Mouse (Mus musculus): ENCODE measurements around the gene Tmem50a.

- TF ChIP-seq POLR2A (IDR thresholded peaks at IDR 0.05; ENCODE audit: insufficient read length, low read depth): peak; percentile 33
- no peak for TF ChIP-seq USF1 (IDR thresholded peaks at IDR 0.05; ENCODE audit: low read depth)
- TF ChIP-seq MYOG (IDR thresholded peaks at IDR 0.05; ENCODE audit: control insufficient read depth in 1 of 3, insufficient read depth in 1 of 3, insufficient read length in 2 of 3, low read depth in 2 of 3): no peak
- no peak for TF ChIP-seq POLR2AphosphoS2 (IDR thresholded peaks at IDR 0.05; ENCODE audit: insufficient read length, low read depth)
- no peak for TF ChIP-seq MAX (IDR thresholded peaks at IDR 0.05; ENCODE audit: low read depth)
- no peak for TF ChIP-seq MYOD1 (IDR thresholded peaks at IDR 0.05; ENCODE audit: control insufficient read depth in 1 of 3, insufficient read length in 2 of 3, low read depth in 2 of 3)
- TF ChIP-seq TCF12 (IDR thresholded peaks at IDR 0.05; ENCODE audit: insufficient read depth, poor library complexity, severe bottlenecking): no peak
- no peak for TF ChIP-seq E2F4 (IDR thresholded peaks at IDR 0.05; ENCODE audit: insufficient read depth)
- no peak for TF ChIP-seq TCF3 (IDR thresholded peaks at IDR 0.05; ENCODE audit: insufficient read length, low read depth)
- TF ChIP-seq REST (IDR thresholded peaks at IDR 0.05; ENCODE audit: insufficient read depth, insufficient read length): no peak
- TF ChIP-seq CEBPB (IDR thresholded peaks at IDR 0.05; ENCODE audit: insufficient read depth, poor library complexity, severe bottlenecking): no peak
Measured at GRCm38 (mm10) chr4:134853259-134853636, 61.6 kb downstream of the Tmem50a start, which contains the start of gene Maco1.

Data from myocyte (in vitro differentiated cells).